9 mouse cellular contexts compared by ENCODE assay signal in the genomic region with DNA sequence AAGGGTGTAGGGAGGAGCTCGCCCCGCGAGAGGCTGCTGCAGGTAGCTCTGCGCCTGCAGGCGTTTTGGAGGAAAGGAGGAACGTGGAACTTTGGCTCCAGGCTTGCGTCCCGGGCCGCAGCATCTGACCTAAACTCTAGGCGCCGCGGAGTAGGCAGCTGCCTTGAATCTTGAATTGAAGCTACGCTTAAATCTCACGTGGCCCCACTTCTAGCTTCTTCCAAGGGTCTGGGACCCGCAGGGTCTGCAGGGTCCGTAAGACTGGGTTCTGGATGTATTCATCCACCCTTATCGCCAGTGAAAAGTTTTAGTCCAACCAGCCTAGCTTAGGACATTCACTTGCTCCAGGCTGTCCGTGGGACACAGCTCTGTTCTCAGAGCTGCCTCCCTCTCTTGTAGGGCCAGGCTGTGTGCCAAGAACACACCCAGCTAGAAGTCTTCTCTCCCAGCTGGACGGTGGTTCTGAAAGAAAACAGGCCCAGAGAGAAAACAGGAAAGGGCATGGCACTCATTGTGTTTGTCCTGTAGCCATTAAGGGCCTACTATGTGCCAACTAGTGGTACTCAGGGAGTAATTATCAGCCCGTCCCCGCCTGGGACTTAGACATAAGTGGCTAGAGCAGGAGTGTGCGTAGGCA. TPM values are rescaled to one million over a fixed set of nuclear protein-coding genes. Genes with fewer than 3 reads are reported as not detected.
DNase-seq lines count a peak whose midpoint lies in the region; ATAC-seq and TF ChIP-seq lines count a peak whose summit lies in the region.
"Had no signal": no experiment of that assay in that cellular context is flagged by ENCODE, and none has a peak within 500 bp of the region (broad histone marks: within the 10 kb centered on the region; RNA-seq: fewer than 3 reads in every experiment).

No protein-coding gene starts in this region.

- peaks cover 0 to 14% of the 10 kb centered on the region in 2 experiments; a peak in 2 of 4 replicates for H3K4me1 ChIP-seq in ES-E14 (ENCODE audit: control insufficient read depth in 2 of 2, insufficient read depth in 2 of 2, low read length in 2 of 2, poor library complexity in 1 of 2)
- H3K4me1 ChIP-seq in forebrain, embryonic 15.5 days: peaks cover 18% of the 10 kb centered on the region
- H3K4me1 ChIP-seq in hindbrain, embryonic 11.5 days (replicated peaks; ENCODE audit: control insufficient read depth, insufficient read depth, low read length): peaks cover 6% of the 10 kb centered on the region
- H3K4me1 ChIP-seq in limb, embryonic 14.5 days (ENCODE audit: control insufficient read depth, insufficient read depth, low read length): peaks cover 16% of the 10 kb centered on the region
- peaks cover 9% of the 10 kb centered on the region for H3K4me1 ChIP-seq in midbrain, embryonic 16.5 days (ENCODE audit: control insufficient read depth, insufficient read depth, low read length)

- H3K4me2 ChIP-seq in forebrain, embryonic 15.5 days (replicated peaks): peak overlapping the region; percentile 85
- H3K4me2 ChIP-seq in hindbrain, embryonic 11.5 days (replicated peaks; ENCODE audit: low read depth, low read length): peak overlapping the region; percentile 72
- peak overlapping the region; percentile 82 for H3K4me2 ChIP-seq in limb, embryonic 14.5 days (replicated peaks; ENCODE audit: low read depth, low read length, severe bottlenecking)
- H3K4me2 ChIP-seq in midbrain, embryonic 16.5 days (ENCODE audit: low read length): peak overlapping the region; percentile 82

- no peaks in the 10 kb centered on the region for H3K9me3 ChIP-seq in ES-E14 (ENCODE audit: control insufficient read depth, insufficient read depth, low read depth, low read length)
- no peaks in the 10 kb centered on the region for H3K9me3 ChIP-seq in forebrain, embryonic 15.5 days
- no peaks in the 10 kb centered on the region for H3K9me3 ChIP-seq in hindbrain, embryonic 11.5 days (ENCODE audit: control insufficient read depth, low read length)
- H3K9me3 ChIP-seq in limb, embryonic 14.5 days (ENCODE audit: control insufficient read depth, low read length): no peaks in the 10 kb centered on the region
- no peaks in the 10 kb centered on the region for H3K9me3 ChIP-seq in midbrain, embryonic 16.5 days (replicated peaks; ENCODE audit: control insufficient read depth, low read length, poor library complexity, severe bottlenecking)

- no peak; the same call in 1 of the 2 replicates for ATAC-seq in forebrain, embryonic 15.5 days (replicated peaks)
- peak; percentile 62 for ATAC-seq in hindbrain, embryonic 11.5 days (ENCODE audit: low FRiP score)
- ATAC-seq in limb, embryonic 14.5 days (ENCODE audit: low FRiP score, low read depth): peak; percentile 50
- peak; percentile 23 for ATAC-seq in midbrain, embryonic 16.5 days

- in situ Hi-C loops in ES-E14 (cut with MboI; ENCODE audit: low sequenced_read_pairs in 2 of 2, unreplicated experiment in 2 of 2): no loop called here

- no peaks in the 10 kb centered on the region for H3K27me3 ChIP-seq in forebrain, embryonic 15.5 days
- H3K27me3 ChIP-seq in hindbrain, embryonic 11.5 days (ENCODE audit: control insufficient read depth, insufficient read depth, low read length): no peaks in the 10 kb centered on the region
- H3K27me3 ChIP-seq in limb, embryonic 14.5 days (ENCODE audit: control insufficient read depth, insufficient read depth, low read length): no peaks in the 10 kb centered on the region
- no peaks in the 10 kb centered on the region for H3K27me3 ChIP-seq in midbrain, embryonic 16.5 days (ENCODE audit: control insufficient read depth, insufficient read depth, low read depth, low read length)

- peak; percentile 39; the same call in 1 of the 2 replicates for TF ChIP-seq POLR2A in limb, embryonic 14.5 days (IDR thresholded peaks at IDR 0.05; ENCODE audit: borderline replicate concordance, extremely low read depth, insufficient read depth, insufficient read length)

- H3K4me3 ChIP-seq in ES-E14 (ENCODE audit: insufficient read depth in 1 of 2, low read depth in 1 of 2, low read length in 2 of 2, poor library complexity in 1 of 2, severe bottlenecking in 1 of 2): peak overlapping the region; percentile 82 to 93
- H3K4me3 ChIP-seq in forebrain, embryonic 15.5 days: peak overlapping the region; percentile 69
- H3K4me3 ChIP-seq in hindbrain, embryonic 11.5 days (ENCODE audit: low read depth, low read length): peak overlapping the region; percentile 62
- peak overlapping the region; percentile 62 for H3K4me3 ChIP-seq in limb, embryonic 14.5 days (replicated peaks; ENCODE audit: low read length)
- peak overlapping the region; percentile 67 for H3K4me3 ChIP-seq in midbrain, embryonic 16.5 days (ENCODE audit: low read depth, low read length)

- 10% methylated on average over 22 of the region's 22 CpGs for WGBS in forebrain, embryonic 15.5 days
- WGBS in hindbrain, embryonic 11.5 days: 15% methylated on average over 22 of the region's 22 CpGs
- 12% methylated on average over 22 of the region's 22 CpGs for WGBS in limb, embryonic 14.5 days
- 11% methylated on average over 22 of the region's 22 CpGs for WGBS in midbrain, embryonic 16.5 days

- peak overlapping the region; percentile 88 for H3K9ac ChIP-seq in ES-E14 (ENCODE audit: insufficient read depth, low read depth, low read length, poor library complexity, severe bottlenecking)
- H3K9ac ChIP-seq in forebrain, embryonic 15.5 days (replicated peaks): peak overlapping the region; percentile 68
- peak overlapping the region; percentile 70 for H3K9ac ChIP-seq in hindbrain, embryonic 11.5 days (ENCODE audit: low read depth, low read length)
- H3K9ac ChIP-seq in limb, embryonic 14.5 days (ENCODE audit: low read depth, low read length, severe bottlenecking): peak overlapping the region; percentile 69
- peak overlapping the region; percentile 70 for H3K9ac ChIP-seq in midbrain, embryonic 16.5 days (ENCODE audit: low read depth, low read length)

- no peak for DNase-seq in ES-E14 (ENCODE audit: low read depth, low spot score)
- peak; percentile 90 for DNase-seq in adipocyte (ENCODE audit: low spot score)
- DNase-seq in hindbrain, embryonic 11.5 days (ENCODE audit: low spot score): no peak
- DNase-seq in limb, embryonic 14.5 days (ENCODE audit: low spot score): peak; percentile 58
- DNase-seq in thymus, postnatal 4 days: no peak
- no peak for DNase-seq in thymus, postnatal 36 days

- peak overlapping the region; percentile 16; the same call in 1 of the 2 replicates for H3K27ac ChIP-seq in ES-E14 (ENCODE audit: insufficient read depth, low read depth, low read length, poor library complexity, severe bottlenecking)
- peak overlapping the region; percentile 70 for H3K27ac ChIP-seq in forebrain, embryonic 15.5 days (replicated peaks)
- no peak overlapping the region for H3K27ac ChIP-seq in hindbrain, embryonic 11.5 days (ENCODE audit: low read depth, low read length)
- H3K27ac ChIP-seq in limb, embryonic 14.5 days (replicated peaks; ENCODE audit: low read depth, low read length): peak overlapping the region; percentile 90
- H3K27ac ChIP-seq in midbrain, embryonic 16.5 days (ENCODE audit: low read length): peak overlapping the region; percentile 68

- peaks cover 11% of the 10 kb centered on the region for H3K36me3 ChIP-seq in ES-E14 (ENCODE audit: control insufficient read depth, insufficient read depth, low read length, poor library complexity, severe bottlenecking)
- H3K36me3 ChIP-seq in forebrain, embryonic 15.5 days: peaks cover 27% of the 10 kb centered on the region
- no peaks in the 10 kb centered on the region for H3K36me3 ChIP-seq in hindbrain, embryonic 11.5 days (ENCODE audit: control insufficient read depth, insufficient read depth, low read length)
- peaks cover 33% of the 10 kb centered on the region for H3K36me3 ChIP-seq in limb, embryonic 14.5 days (ENCODE audit: control insufficient read depth, insufficient read depth, low read length)
- peaks cover 8% of the 10 kb centered on the region for H3K36me3 ChIP-seq in midbrain, embryonic 16.5 days (ENCODE audit: control insufficient read depth, insufficient read depth, low read length)

RNA-seq across cellular contexts. Expression of gene Nthl1, which starts 0.5 kb away (rescaled TPM):
- 39.4 and 43.0 TPM in 2 replicates for total RNA-seq in ES-E14 (2012; rRNA removed)
- 12.5 and 12.7 TPM in 2 replicates for polyA plus RNA-seq in forebrain, embryonic 15.5 days (2015; fragmentation: Nextera tagmentation; extraction: Ambion mirVana)
- polyA plus RNA-seq in hindbrain, embryonic 11.5 days (2014; fragmentation: Nextera tagmentation; extraction: Ambion mirVana): 12.0 and 16.2 TPM in 2 replicates
- 28.5 and 30.0 TPM in 2 replicates for polyA plus RNA-seq in limb, embryonic 14.5 days (2012; rRNA removed)
- 17.8 and 21.5 TPM in 2 replicates for polyA plus RNA-seq in limb, embryonic 14.5 days (2014; fragmentation: Nextera tagmentation; extraction: Ambion mirVana)
- polyA plus RNA-seq in midbrain, embryonic 16.5 days (2015; fragmentation: Nextera tagmentation; extraction: Ambion mirVana): 9.8 and 10.0 TPM in 2 replicates

RNA-seq across cellular contexts. Expression of gene Tsc2, which starts 0.5 kb away (rescaled TPM):
- 93.0 and 118 TPM in 2 replicates for total RNA-seq in ES-E14 (2012; rRNA removed)
- 68.7 and 75.6 TPM in 2 replicates for polyA plus RNA-seq in forebrain, embryonic 15.5 days (2015; fragmentation: Nextera tagmentation; extraction: Ambion mirVana)
- 46.5 and 53.6 TPM in 2 replicates for polyA plus RNA-seq in hindbrain, embryonic 11.5 days (2014; fragmentation: Nextera tagmentation; extraction: Ambion mirVana)
- polyA plus RNA-seq in limb, embryonic 14.5 days (2012; rRNA removed): 162 and 199 TPM in 2 replicates
- 62.9 and 70.6 TPM in 2 replicates for polyA plus RNA-seq in limb, embryonic 14.5 days (2014; fragmentation: Nextera tagmentation; extraction: Ambion mirVana)
- 72.4 and 85.0 TPM in 2 replicates for polyA plus RNA-seq in midbrain, embryonic 16.5 days (2015; fragmentation: Nextera tagmentation; extraction: Ambion mirVana)

RNA-seq across cellular contexts. Expression of gene Slc9a3r2, which starts 17.2 kb away (rescaled TPM):
- total RNA-seq in ES-E14 (2012; rRNA removed): 11.4 and 22.7 TPM in 2 replicates
- 26.7 and 27.6 TPM in 2 replicates for polyA plus RNA-seq in forebrain, embryonic 15.5 days (2015; fragmentation: Nextera tagmentation; extraction: Ambion mirVana)
- 36.0 and 36.3 TPM in 2 replicates for polyA plus RNA-seq in hindbrain, embryonic 11.5 days (2014; fragmentation: Nextera tagmentation; extraction: Ambion mirVana)
- polyA plus RNA-seq in limb, embryonic 14.5 days (2012; rRNA removed): 56.2 and 65.0 TPM in 2 replicates
- 60.1 and 71.5 TPM in 2 replicates for polyA plus RNA-seq in limb, embryonic 14.5 days (2014; fragmentation: Nextera tagmentation; extraction: Ambion mirVana)
- polyA plus RNA-seq in midbrain, embryonic 16.5 days (2015; fragmentation: Nextera tagmentation; extraction: Ambion mirVana): 43.3 and 43.7 TPM in 2 replicates

RNA-seq across cellular contexts. Expression of gene Npw, which starts 25.3 kb away (rescaled TPM):
- 3.0 and 6.0 TPM in 2 replicates for total RNA-seq in ES-E14 (2012; rRNA removed)
- polyA plus RNA-seq in forebrain, embryonic 15.5 days (2015; fragmentation: Nextera tagmentation; extraction: Ambion mirVana): not detected in 2 replicates
- not detected in 2 replicates for polyA plus RNA-seq in hindbrain, embryonic 11.5 days (2014; fragmentation: Nextera tagmentation; extraction: Ambion mirVana)
- polyA plus RNA-seq in limb, embryonic 14.5 days (2012; rRNA removed): 0.47 and 0.58 TPM in 2 replicates
- polyA plus RNA-seq in limb, embryonic 14.5 days (2014; fragmentation: Nextera tagmentation; extraction: Ambion mirVana): 0.33 and 0.41 TPM in 2 replicates
- 0.36 and 0.90 TPM in 2 replicates for polyA plus RNA-seq in midbrain, embryonic 16.5 days (2015; fragmentation: Nextera tagmentation; extraction: Ambion mirVana)
- total RNA-seq: gastrocnemius, postnatal 4 days had no signal

RNA-seq across cellular contexts. Expression of gene Zfp598, which starts 36.6 kb away (rescaled TPM):
- 39.7 and 55.9 TPM in 2 replicates for total RNA-seq in ES-E14 (2012; rRNA removed)
- polyA plus RNA-seq in forebrain, embryonic 15.5 days (2015; fragmentation: Nextera tagmentation; extraction: Ambion mirVana): 19.1 and 20.9 TPM in 2 replicates
- 24.7 and 24.8 TPM in 2 replicates for polyA plus RNA-seq in hindbrain, embryonic 11.5 days (2014; fragmentation: Nextera tagmentation; extraction: Ambion mirVana)
- polyA plus RNA-seq in limb, embryonic 14.5 days (2012; rRNA removed): 91.4 and 112 TPM in 2 replicates
- polyA plus RNA-seq in limb, embryonic 14.5 days (2014; fragmentation: Nextera tagmentation; extraction: Ambion mirVana): 29.9 and 31.8 TPM in 2 replicates
- polyA plus RNA-seq in midbrain, embryonic 16.5 days (2015; fragmentation: Nextera tagmentation; extraction: Ambion mirVana): 19.7 and 20.3 TPM in 2 replicates

Comparison
In these comparisons a context has a peak if more than half of its experiments do, and no peak if none do; other contexts are left out.
1. DNase-seq: peak in adipocyte (single experiment) and limb, embryonic 14.5 days (single experiment); none in ES-E14 (single experiment), hindbrain, embryonic 11.5 days (single experiment), thymus, postnatal 4 days (single experiment) and thymus, postnatal 36 days (0 of 2).
2. Peak in every context shown above with its lines, with median percentiles within 50 percentile points of each other: H3K4me3 ChIP-seq, H3K9ac ChIP-seq and H3K4me2 ChIP-seq.